Comparison of ENCODE assay signal across 8 mouse cellular contexts in genomic region chrX:134541145-134541954, GRCm38 (mm10). TPM values are rescaled to one million over a fixed set of nuclear protein-coding genes. Genes with fewer than 3 reads are reported as not detected.
DNase-seq lines count a peak whose midpoint lies in the region; ATAC-seq and TF ChIP-seq lines count a peak whose summit lies in the region.

Gene Timm8a1 (minus strand): TSS chrX:134541865.

- H3K27ac ChIP-seq in embryonic facial prominence, embryonic 15.5 days (replicated peaks), result peak within 1 kb of the TSS; percentile 90
- peak within 1 kb of the TSS; percentile 91 for H3K27ac ChIP-seq in heart, embryonic 10.5 days
- H3K27ac ChIP-seq in kidney, embryonic 14.5 days (ENCODE audit: low read depth, low read length), result peak within 1 kb of the TSS; percentile 77
- peak within 1 kb of the TSS; percentile 85 for H3K27ac ChIP-seq in liver, embryonic 12.5 days

- peaks cover 24% of the 10 kb centered on the region for H3K79me2 ChIP-seq in myocyte (ENCODE audit: control insufficient read depth, insufficient read depth)

- no peaks in the 10 kb centered on the region for H3K9me3 ChIP-seq in embryonic facial prominence, embryonic 15.5 days (replicated peaks)
- H3K9me3 ChIP-seq in heart, embryonic 10.5 days, result no peaks in the 10 kb centered on the region
- no peaks in the 10 kb centered on the region for H3K9me3 ChIP-seq in kidney, embryonic 14.5 days (ENCODE audit: control insufficient read depth, low read length)
- no peaks in the 10 kb centered on the region for H3K9me3 ChIP-seq in liver, embryonic 12.5 days (replicated peaks)

- TF ChIP-seq POLR2A in myocyte (IDR thresholded peaks at IDR 0.05; ENCODE audit: insufficient read length, low read depth), result peak; percentile 46

- H3K4me1 ChIP-seq in embryonic facial prominence, embryonic 15.5 days, result no peaks in the 10 kb centered on the region
- H3K4me1 ChIP-seq in heart, embryonic 10.5 days, result no peaks in the 10 kb centered on the region
- no peaks in the 10 kb centered on the region for H3K4me1 ChIP-seq in kidney, embryonic 14.5 days (ENCODE audit: control insufficient read depth, insufficient read depth, low read length)
- 0 out of 2 replicates have a peak, but pooled peaks cover 6% of the 10 kb centered on the region for H3K4me1 ChIP-seq in liver, embryonic 12.5 days

- H3K4me2 ChIP-seq in embryonic facial prominence, embryonic 15.5 days (replicated peaks), result peak within 1 kb of the TSS; percentile 46
- peak within 1 kb of the TSS; percentile 49 for H3K4me2 ChIP-seq in kidney, embryonic 14.5 days (replicated peaks; ENCODE audit: low read depth, low read length)
- H3K4me2 ChIP-seq in liver, embryonic 12.5 days, result peak within 1 kb of the TSS; percentile 73
- peak within 1 kb of the TSS; percentile 62 for H3K4me2 ChIP-seq in myocyte (ENCODE audit: low read depth)

- H3K4me3 ChIP-seq in embryonic facial prominence, embryonic 15.5 days (replicated peaks), result peak within 1 kb of the TSS; percentile 54
- H3K4me3 ChIP-seq in heart, embryonic 10.5 days, result peak within 1 kb of the TSS; percentile 64
- H3K4me3 ChIP-seq in kidney, embryonic 14.5 days (ENCODE audit: low read length), result peak within 1 kb of the TSS; percentile 56
- H3K4me3 ChIP-seq in liver, embryonic 12.5 days, result peak within 1 kb of the TSS; percentile 68
- peak within 1 kb of the TSS; percentile 66 for H3K4me3 ChIP-seq in myocyte

- H3K27me3 ChIP-seq in embryonic facial prominence, embryonic 15.5 days, result no peaks in the 10 kb centered on the region
- H3K27me3 ChIP-seq in heart, embryonic 10.5 days (ENCODE audit: insufficient read depth, poor library complexity, severe bottlenecking), result no peaks in the 10 kb centered on the region
- H3K27me3 ChIP-seq in kidney, embryonic 14.5 days (ENCODE audit: control insufficient read depth, insufficient read depth, low read length), result no peaks in the 10 kb centered on the region
- H3K27me3 ChIP-seq in liver, embryonic 12.5 days (replicated peaks), result no peaks in the 10 kb centered on the region
- no peaks in the 10 kb centered on the region for H3K27me3 ChIP-seq in myocyte (ENCODE audit: control insufficient read depth, insufficient read depth, insufficient read length)
- H3K27me3 ChIP-seq in splenic B cell, adult 2 months (ENCODE audit: control insufficient read depth, insufficient read depth, low read length, poor library complexity, severe bottlenecking), result no peaks in the 10 kb centered on the region

- 14% methylated on average over 50 of the region's 61 CpGs for WGBS in embryonic facial prominence, embryonic 15.5 days
- WGBS in heart, embryonic 10.5 days, result 15% methylated on average over 49 of the region's 61 CpGs
- WGBS in kidney, embryonic 14.5 days, result 23% methylated on average over 51 of the region's 61 CpGs
- WGBS in liver, embryonic 12.5 days (ENCODE audit: insufficient replicate concordance), result 6% methylated on average over 35 of the region's 61 CpGs

- H3K9ac ChIP-seq in embryonic facial prominence, embryonic 15.5 days, result peak within 1 kb of the TSS; percentile 44; the same call in 1 of the 2 replicates
- peak within 1 kb of the TSS; percentile 59 for H3K9ac ChIP-seq in kidney, embryonic 14.5 days (ENCODE audit: low read depth, low read length)
- H3K9ac ChIP-seq in liver, embryonic 12.5 days, result peak within 1 kb of the TSS; percentile 76

- H3ac ChIP-seq in myocyte (ENCODE audit: control insufficient read depth, insufficient read length), result peak within 1 kb of the TSS; percentile 89

- peak; percentile 92 for ATAC-seq in embryonic facial prominence, embryonic 15.5 days (ENCODE audit: insufficient number of reproducible peaks, low FRiP score, low TSS enrichment, low read depth)
- ATAC-seq in kidney, embryonic 14.5 days (ENCODE audit: low FRiP score, low TSS enrichment), result peak; percentile 92
- peak; percentile 90 for ATAC-seq in liver, embryonic 12.5 days

- peak; percentile 72 to 77 for DNase-seq in B cell, adult 2 months
- DNase-seq in adrenal gland, postnatal 4 days (ENCODE audit: low spot score in 2 of 2), result peak; percentile 11 to 21
- DNase-seq in heart, embryonic 10.5 days (ENCODE audit: low spot score), result peak; percentile 93
- peak; percentile 75 for DNase-seq in splenic B cell, adult 2 months (ENCODE audit: low read depth, low spot score)

- no peaks in the 10 kb centered on the region for H3K36me3 ChIP-seq in embryonic facial prominence, embryonic 15.5 days
- peaks cover 7% of the 10 kb centered on the region; the same call in 1 of the 2 replicates for H3K36me3 ChIP-seq in heart, embryonic 10.5 days
- no peaks in the 10 kb centered on the region; the same call in 1 of the 2 replicates for H3K36me3 ChIP-seq in kidney, embryonic 14.5 days (ENCODE audit: control insufficient read depth, insufficient read depth, low read length)
- H3K36me3 ChIP-seq in liver, embryonic 12.5 days, result peaks cover 16% of the 10 kb centered on the region
- no peaks in the 10 kb centered on the region for H3K36me3 ChIP-seq in myocyte (ENCODE audit: control insufficient read depth, insufficient read depth)
- H3K36me3 ChIP-seq in splenic B cell, adult 2 months (ENCODE audit: control insufficient read depth, insufficient read depth, low read length, poor library complexity, severe bottlenecking), result peaks cover 7% of the 10 kb centered on the region; the same call in 1 of the 2 replicates

TF ChIP-seq in myocyte, 11 proteins besides CTCF, POLR2A, EP300 and RAD21:
- TF ChIP-seq E2F4 (IDR thresholded peaks at IDR 0.05; ENCODE audit: insufficient read depth) (peak; percentile 53), USF1 (IDR thresholded peaks at IDR 0.05; ENCODE audit: low read depth) (peak; percentile 61), MYOG (IDR thresholded peaks at IDR 0.05; ENCODE audit: control insufficient read depth in 1 of 3, insufficient read depth in 1 of 3, insufficient read length in 2 of 3, low read depth in 2 of 3) (no peak), SRF (IDR thresholded peaks at IDR 0.05; ENCODE audit: control insufficient read depth, insufficient read length, low read depth) (no peak), CEBPB (IDR thresholded peaks at IDR 0.05; ENCODE audit: insufficient read depth, poor library complexity, severe bottlenecking) (no peak)
TF ChIP-seq in myocyte: peak in this region for 2.

RNA-seq across cellular contexts. Expression of gene Timm8a1, which starts in this region (rescaled TPM):
- total RNA-seq in adrenal gland, postnatal 4 days (2021), result 10 to 100 TPM; 42.1 to 47.1 TPM
- 60.5 and 64.9 TPM in 2 replicates for polyA plus RNA-seq in embryonic facial prominence, embryonic 15.5 days (2015; fragmentation: Nextera tagmentation; extraction: Ambion mirVana)
- polyA plus RNA-seq in heart, embryonic 10.5 days (2016; fragmentation: Nextera tagmentation; extraction: Ambion mirVana), result 99.7 and 120 TPM in 2 replicates
- 92.6 and 104 TPM in 2 replicates for polyA plus RNA-seq in kidney, embryonic 14.5 days (2014; fragmentation: Nextera tagmentation; extraction: Ambion mirVana)
- 123 and 136 TPM in 2 replicates for polyA plus RNA-seq in liver, embryonic 12.5 days (2016; fragmentation: Nextera tagmentation; extraction: Ambion mirVana)
- polyA plus RNA-seq in myocyte (2012; fragmentation: generic; extraction: Trizol), result 24.1 TPM

Comparison
In these comparisons a context has a peak if more than half of its experiments do, and no peak if none do; other contexts are left out.
1. Peak in every context shown above with its lines: DNase-seq, ATAC-seq, H3K4me3 ChIP-seq and H3K27ac ChIP-seq.
2. DNase-seq: peak in every context shown above with its lines; median percentile 93 in heart, embryonic 10.5 days; 75 in splenic B cell, adult 2 months; 74 in B cell, adult 2 months; 16 in adrenal gland, postnatal 4 days.